Mouse (Mus musculus): Measurements from ENCODE around the gene Cenpf. TPM values are rescaled to one million over a fixed set of nuclear protein-coding genes. Genes with fewer than 3 reads are reported as not detected.

Cenpf gene
- 42.1 and 42.5 TPM in 2 replicates for polyA plus RNA-seq (2015; fragmentation: Nextera tagmentation; extraction: Ambion mirVana)

GRCm38 (mm10) chr1:189687654-189688387 is at the start of gene Cenpf:
TSS of gene Cenpf (minus strand) at chr1:189688086.
- TF ChIP-seq CTCF (IDR thresholded peaks at IDR 0.05; ENCODE audit: low read depth) = no peak
- Histone ChIP-seq H3K4me2 (ENCODE audit: low read length) (peak within 1 kb of the TSS; percentile 87), H3K36me3 (ENCODE audit: insufficient read depth, low read length) (peaks cover 13% of the 10 kb centered on the region), H3K4me1 (replicated peaks; ENCODE audit: insufficient read depth, low read length) (peaks cover 7% of the 10 kb centered on the region; the same call in 1 of the 2 replicates), H3K27me3 (ENCODE audit: insufficient read depth, low read length) (no peaks in the 10 kb centered on the region), H3K4me3 (replicated peaks; ENCODE audit: low read depth, low read length) (peak within 1 kb of the TSS; percentile 78), H3K9ac (ENCODE audit: low read depth, low read length) (peak within 1 kb of the TSS; percentile 58), H3K27ac (no peak within 1 kb of the TSS), H3K9me3 (replicated peaks; ENCODE audit: low read length) (no peaks in the 10 kb centered on the region)
- under 1% methylated on average over 53 of the region's 55 CpGs for WGBS
- DNase-seq (ENCODE audit: low spot score) (peak; percentile 99), ATAC-seq (replicated peaks; ENCODE audit: low FRiP score, low read depth) (peak; percentile 100)

GRCm38 (mm10) chr1:189732156-189732555 is 44.3 kb upstream of the Cenpf start:
- Histone ChIP-seq H3K36me3 (ENCODE audit: insufficient read depth, low read length) (no peaks in the 10 kb centered on the region), H3K4me3 (replicated peaks; ENCODE audit: low read depth, low read length) (no peak overlapping the region), H3K27me3 (ENCODE audit: insufficient read depth, low read length) (no peaks in the 10 kb centered on the region), H3K9me3 (replicated peaks; ENCODE audit: low read length) (no peaks in the 10 kb centered on the region), H3K4me2 (ENCODE audit: low read length) (peak overlapping the region; percentile 71), H3K27ac (no peak overlapping the region; the same call in 1 of the 2 replicates), H3K9ac (ENCODE audit: low read depth, low read length) (no peak overlapping the region), H3K4me1 (replicated peaks; ENCODE audit: insufficient read depth, low read length) (peaks cover 19% of the 10 kb centered on the region; the same call in 1 of the 2 replicates)
- WGBS = 44% methylated on average over 8 of the region's 8 CpGs
- TF ChIP-seq CTCF (IDR thresholded peaks at IDR 0.05; ENCODE audit: low read depth) = no peak
- ATAC-seq (replicated peaks; ENCODE audit: low FRiP score, low read depth) (no peak), DNase-seq (ENCODE audit: low spot score) (no peak)

GRCm38 (mm10) chr1:189731697-189732096 is 43.8 kb upstream of the Cenpf start:
- Histone ChIP-seq H3K4me1 (replicated peaks; ENCODE audit: insufficient read depth, low read length) (peaks cover 19% of the 10 kb centered on the region), H3K9ac (ENCODE audit: low read depth, low read length) (0 out of 2 replicates have a peak overlapping the region, but pooled peaks have one; percentile 27), H3K9me3 (replicated peaks; ENCODE audit: low read length) (no peaks in the 10 kb centered on the region), H3K27ac (no peak overlapping the region; the same call in 1 of the 2 replicates), H3K4me3 (replicated peaks; ENCODE audit: low read depth, low read length) (no peak overlapping the region), H3K27me3 (ENCODE audit: insufficient read depth, low read length) (no peaks in the 10 kb centered on the region), H3K4me2 (ENCODE audit: low read length) (peak overlapping the region; percentile 71), H3K36me3 (ENCODE audit: insufficient read depth, low read length) (no peaks in the 10 kb centered on the region)
- no peak for TF ChIP-seq CTCF (IDR thresholded peaks at IDR 0.05; ENCODE audit: low read depth)
- ATAC-seq (replicated peaks; ENCODE audit: low FRiP score, low read depth) = no peak
- DNase-seq (ENCODE audit: low spot score) = no peak
- WGBS = 58% methylated on average over 10 of the region's 10 CpGs

- Histone ChIP-seq H3K4me2 (ENCODE audit: low read length) (peak overlapping the region; percentile 71), H3K4me1 (replicated peaks; ENCODE audit: insufficient read depth, low read length) (peaks cover 19% of the 10 kb centered on the region), H3K27me3 (ENCODE audit: insufficient read depth, low read length) (no peaks in the 10 kb centered on the region), H3K36me3 (ENCODE audit: insufficient read depth, low read length) (no peaks in the 10 kb centered on the region), H3K4me3 (replicated peaks; ENCODE audit: low read depth, low read length) (peak overlapping the region; percentile 82), H3K9ac (ENCODE audit: low read depth, low read length) (peak overlapping the region; percentile 84), H3K9me3 (replicated peaks; ENCODE audit: low read length) (no peaks in the 10 kb centered on the region), H3K27ac (peak overlapping the region; percentile 97)
- 7% methylated on average over 17 of the region's 17 CpGs for WGBS
- TF ChIP-seq CTCF (IDR thresholded peaks at IDR 0.05; ENCODE audit: low read depth) = no peak
- ATAC-seq (replicated peaks; ENCODE audit: low FRiP score, low read depth) = no peak
- no peak for DNase-seq (ENCODE audit: low spot score)
Measured at GRCm38 (mm10) chr1:189729141-189729815, 41.4 kb upstream of the Cenpf start.

GRCm38 (mm10) chr1:189728784-189729115 is 40.9 kb upstream of the Cenpf start:
- ATAC-seq (replicated peaks; ENCODE audit: low FRiP score, low read depth) = no peak
- Histone ChIP-seq H3K9ac (ENCODE audit: low read depth, low read length) (peak overlapping the region; percentile 84), H3K27me3 (ENCODE audit: insufficient read depth, low read length) (no peaks in the 10 kb centered on the region), H3K4me2 (ENCODE audit: low read length) (peak overlapping the region; percentile 71), H3K9me3 (replicated peaks; ENCODE audit: low read length) (no peaks in the 10 kb centered on the region), H3K27ac (peak overlapping the region; percentile 97), H3K4me1 (replicated peaks; ENCODE audit: insufficient read depth, low read length) (peaks cover 19% of the 10 kb centered on the region), H3K4me3 (replicated peaks; ENCODE audit: low read depth, low read length) (peak overlapping the region; percentile 82), H3K36me3 (ENCODE audit: insufficient read depth, low read length) (no peaks in the 10 kb centered on the region)
- DNase-seq (ENCODE audit: low spot score) = no peak
- TF ChIP-seq CTCF (IDR thresholded peaks at IDR 0.05; ENCODE audit: low read depth) = no peak
- WGBS = under 1% methylated on average over 15 of the region's 15 CpGs

- DNase-seq (ENCODE audit: low spot score) = peak; percentile 96
- H3K4me1 ChIP-seq (replicated peaks; ENCODE audit: insufficient read depth, low read length) = peaks cover 19% of the 10 kb centered on the region
Measured at GRCm38 (mm10) chr1:189727884-189728783, 40.2 kb upstream of the Cenpf start, which contains the start of gene Ptpn14. TSS of gene Ptpn14 (plus strand) at chr1:189728268.

More at GRCm38 (mm10) chr1:189727884-189728783, 40.2 kb upstream of the Cenpf start, which contains the start of gene Ptpn14:
- no peaks in the 10 kb centered on the region for H3K9me3 ChIP-seq (replicated peaks; ENCODE audit: low read length)
- TF ChIP-seq CTCF (IDR thresholded peaks at IDR 0.05; ENCODE audit: low read depth) = no peak
- H3K4me3 ChIP-seq (replicated peaks; ENCODE audit: low read depth, low read length) = peak within 1 kb of the TSS; percentile 82
- under 1% methylated on average over 78 of the region's 98 CpGs for WGBS
- H3K9ac ChIP-seq (ENCODE audit: low read depth, low read length) = peak within 1 kb of the TSS; percentile 84
- H3K27me3 ChIP-seq (ENCODE audit: insufficient read depth, low read length) = no peaks in the 10 kb centered on the region
- peak; percentile 91 for ATAC-seq (replicated peaks; ENCODE audit: low FRiP score, low read depth)
- peak within 1 kb of the TSS; percentile 71 for H3K4me2 ChIP-seq (ENCODE audit: low read length)
- no peaks in the 10 kb centered on the region for H3K36me3 ChIP-seq (ENCODE audit: insufficient read depth, low read length)
- H3K27ac ChIP-seq = peak within 1 kb of the TSS; percentile 97
